Mouse (Mus musculus) midbrain, embryonic 10.5 days (tissue): ENCODE results near the gene Perp. TPM values are rescaled to one million over a fixed set of nuclear protein-coding genes. Genes with fewer than 3 reads are reported as not detected.
A peak's percentile ranks its signal among the peaks of the same experiment; 100 is the strongest.

Source experiments
- DNase-seq: peaks from one replicate; pipeline ENCODE4 v3.0.0-alpha.2; 2017; ENCODE audit warnings: low spot score
- H3K27ac ChIP-seq: fragments of 300-500 bp; sonication (generic); replicated peaks from 2 replicates; pipeline ENCODE4 v1.5.1; 2016; ENCODE audit warnings: mild to moderate bottlenecking
- H3K27me3 ChIP-seq: fragments of 300-500 bp; sonication (generic); 2 replicates; pipeline ENCODE4 v1.6.1; 2016; ENCODE audit warnings: low read depth, mild to moderate bottlenecking; ENCODE audit not compliant: poor library complexity, severe bottlenecking
- H3K36me3 ChIP-seq: fragments of 300-500 bp; sonication (generic); 2 replicates; pipeline ENCODE4 v1.6.1; 2016; ENCODE audit warnings: mild to moderate bottlenecking, moderate library complexity
- H3K4me1 ChIP-seq: fragments of 300-500 bp; sonication (generic); 2 replicates; pipeline ENCODE4 v1.6.1; 2016
- H3K4me3 ChIP-seq: fragments of 300-500 bp; sonication (generic); 2 replicates; pipeline ENCODE4 v1.5.1; 2016; ENCODE audit warnings: mild to moderate bottlenecking, moderate library complexity
- H3K9me3 ChIP-seq: fragments of 300-500 bp; sonication (generic); replicated peaks from 2 replicates; pipeline ENCODE4 v1.6.1; 2016; ENCODE audit warnings: mild to moderate bottlenecking
- WGBS: fragments of 180-500 bp; shearing (Covaris S2); methylation state at CpG from one replicate; pipeline ENCODE4 v1.1.7; 2016; 5-methylcytosine and 5-hydroxymethylcytosine counted together
- polyA plus RNA-seq: library from polyadenylated mRNA; unstranded; fragments of >200 nt; fragmentation: Nextera tagmentation; extraction: Ambion mirVana; gene quantifications from 2 replicates; pipeline ENCODE4 v1.2.1, GENCODE M21; 2016

The Perp gene
- 10.6 TPM in 2 replicates for polyA plus RNA-seq

- peak; percentile 63 for DNase-seq
- peak within 1 kb of the TSS; percentile 62 for H3K4me3 ChIP-seq
- 2% methylated on average over 54 of the region's 54 CpGs for WGBS
- no peaks in the 10 kb centered on the region for H3K36me3 ChIP-seq
- H3K27ac ChIP-seq: peak within 1 kb of the TSS; percentile 76
- H3K4me1 ChIP-seq: peaks cover 10% of the 10 kb centered on the region
- no peaks in the 10 kb centered on the region for H3K9me3 ChIP-seq
- peaks cover 57% of the 10 kb centered on the region for H3K27me3 ChIP-seq
Observed at GRCm38 (mm10) chr10:18844441-18845286, at the start of gene Perp. Gene Perp, plus strand, starts transcription at chr10:18845020.

GRCm38 (mm10) chr10:18811751-18812150 is 33.1 kb upstream of the Perp start:
- Histone ChIP-seq H3K9me3 (no peaks in the 10 kb centered on the region), H3K27ac (no peak overlapping the region), H3K27me3 (no peaks in the 10 kb centered on the region), H3K4me3 (no peak overlapping the region), H3K4me1 (no peaks in the 10 kb centered on the region), H3K36me3 (no peaks in the 10 kb centered on the region)
- WGBS: 93% methylated on average over 2 of the region's 2 CpGs
- no peak for DNase-seq

GRCm38 (mm10) chr10:18816560-18816959 is 28.3 kb upstream of the Perp start:
- Histone ChIP-seq H3K36me3 (no peaks in the 10 kb centered on the region), H3K27ac (no peak overlapping the region), H3K4me1 (no peaks in the 10 kb centered on the region), H3K27me3 (no peaks in the 10 kb centered on the region), H3K4me3 (no peak overlapping the region), H3K9me3 (no peaks in the 10 kb centered on the region)
- no peak for DNase-seq
- 75% methylated on average over 5 of the region's 5 CpGs for WGBS

GRCm38 (mm10) chr10:18825143-18825542 is 19.7 kb upstream of the Perp start:
- H3K36me3 ChIP-seq: no peaks in the 10 kb centered on the region
- no peaks in the 10 kb centered on the region for H3K27me3 ChIP-seq
- no peaks in the 10 kb centered on the region for H3K9me3 ChIP-seq
- H3K4me3 ChIP-seq: no peak overlapping the region
- no peak overlapping the region for H3K27ac ChIP-seq
- H3K4me1 ChIP-seq: no peaks in the 10 kb centered on the region
- DNase-seq: no peak

GRCm38 (mm10) chr10:18826107-18826506 is 18.7 kb upstream of the Perp start:
- Histone ChIP-seq H3K36me3 (no peaks in the 10 kb centered on the region), H3K4me3 (no peak overlapping the region)
- WGBS: 85% methylated on average over 2 of the region's 2 CpGs

GRCm38 (mm10) chr10:18827936-18828335 is 16.9 kb upstream of the Perp start:
- DNase-seq: no peak
- 24% methylated on average over 2 of the region's 2 CpGs for WGBS
- Histone ChIP-seq H3K36me3 (no peaks in the 10 kb centered on the region), H3K27me3 (no peaks in the 10 kb centered on the region), H3K9me3 (no peaks in the 10 kb centered on the region), H3K4me1 (no peaks in the 10 kb centered on the region), H3K4me3 (no peak overlapping the region), H3K27ac (no peak overlapping the region)

More at GRCm38 (mm10) chr10:18826107-18826506, 18.7 kb upstream of the Perp start:
- Histone ChIP-seq H3K27ac (no peak overlapping the region), H3K27me3 (no peaks in the 10 kb centered on the region), H3K4me1 (no peaks in the 10 kb centered on the region), H3K9me3 (no peaks in the 10 kb centered on the region)
- DNase-seq: no peak

- 87% methylated on average over 4 of the region's 4 CpGs for WGBS
- no peaks in the 10 kb centered on the region for H3K36me3 ChIP-seq
- no peaks in the 10 kb centered on the region for H3K27me3 ChIP-seq
- no peak overlapping the region for H3K4me3 ChIP-seq
- no peaks in the 10 kb centered on the region for H3K9me3 ChIP-seq
- no peak overlapping the region for H3K27ac ChIP-seq
- no peaks in the 10 kb centered on the region for H3K4me1 ChIP-seq
- no peak for DNase-seq
Observed at GRCm38 (mm10) chr10:18830359-18830758, 14.5 kb upstream of the Perp start.

GRCm38 (mm10) chr10:18831823-18832222 is 13.0 kb upstream of the Perp start:
- Histone ChIP-seq H3K4me3 (no peak overlapping the region), H3K27me3 (no peaks in the 10 kb centered on the region), H3K4me1 (no peaks in the 10 kb centered on the region), H3K36me3 (no peaks in the 10 kb centered on the region), H3K9me3 (no peaks in the 10 kb centered on the region), H3K27ac (no peak overlapping the region)
- DNase-seq: no peak
- WGBS: 39% methylated on average over 7 of the region's 7 CpGs

GRCm38 (mm10) chr10:18834389-18834788 is 10.4 kb upstream of the Perp start:
- Histone ChIP-seq H3K27me3 (no peaks in the 10 kb centered on the region), H3K4me3 (no peak overlapping the region), H3K4me1 (no peaks in the 10 kb centered on the region), H3K27ac (no peak overlapping the region), H3K9me3 (no peaks in the 10 kb centered on the region), H3K36me3 (no peaks in the 10 kb centered on the region)
- 78% methylated on average over 2 of the region's 2 CpGs for WGBS
- DNase-seq: no peak

GRCm38 (mm10) chr10:18835684-18836479 is 8.9 kb upstream of the Perp start:
- Histone ChIP-seq H3K36me3 (no peaks in the 10 kb centered on the region), H3K4me3 (no peak overlapping the region), H3K27ac (no peak overlapping the region), H3K27me3 (no peaks in the 10 kb centered on the region), H3K4me1 (no peaks in the 10 kb centered on the region), H3K9me3 (no peaks in the 10 kb centered on the region)
- DNase-seq: no peak
- 47% methylated on average over 6 of the region's 6 CpGs for WGBS

- Histone ChIP-seq H3K27me3 (peaks cover 29% of the 10 kb centered on the region), H3K36me3 (no peaks in the 10 kb centered on the region), H3K9me3 (no peaks in the 10 kb centered on the region), H3K4me3 (no peak overlapping the region), H3K4me1 (peaks cover 2% of the 10 kb centered on the region), H3K27ac (no peak overlapping the region)
- 88% methylated on average over 4 of the region's 4 CpGs for WGBS
- DNase-seq: no peak
Observed at GRCm38 (mm10) chr10:18839530-18839929, 5.3 kb upstream of the Perp start.

- 75% methylated on average over 4 of the region's 4 CpGs for WGBS
- DNase-seq: no peak
- no peaks in the 10 kb centered on the region for H3K36me3 ChIP-seq
- H3K9me3 ChIP-seq: no peaks in the 10 kb centered on the region
- H3K27me3 ChIP-seq: peaks cover 41% of the 10 kb centered on the region
- no peak overlapping the region for H3K4me3 ChIP-seq
- no peak overlapping the region for H3K27ac ChIP-seq
- H3K4me1 ChIP-seq: peaks cover 10% of the 10 kb centered on the region
Observed at GRCm38 (mm10) chr10:18840736-18841135, 4.1 kb upstream of the Perp start.

GRCm38 (mm10) chr10:18845287-18845662 is 455 bp downstream of the Perp start:
- no peaks in the 10 kb centered on the region for H3K9me3 ChIP-seq
- H3K4me3 ChIP-seq: peak overlapping the region; percentile 62
- peaks cover 57% of the 10 kb centered on the region for H3K27me3 ChIP-seq
- H3K4me1 ChIP-seq: peaks cover 10% of the 10 kb centered on the region
- H3K27ac ChIP-seq: peak overlapping the region; percentile 76
- no peak for DNase-seq
- H3K36me3 ChIP-seq: no peaks in the 10 kb centered on the region
- WGBS: 6% methylated on average over 18 of the region's 18 CpGs
